Mouse (Mus musculus) hematopoietic multipotent progenitor cell, adult 10-12 weeks (in vitro differentiated cells): ENCODE results near the gene Glod4. TPM values are rescaled to one million over a fixed set of nuclear protein-coding genes. Genes with fewer than 3 reads are reported as not detected.

Source experiments
- polyA plus RNA-seq: library from polyadenylated mRNA; stranded (reverse); fragments of >175 nt; gene quantifications from 2 replicates; pipeline ENCODE4 v1.2.3, GENCODE M21; 2012; ENCODE audit warnings: low replicate concordance

Gene Glod4
- polyA plus RNA-seq: 1.6 and 5.6 TPM in 2 replicates

DNA sequence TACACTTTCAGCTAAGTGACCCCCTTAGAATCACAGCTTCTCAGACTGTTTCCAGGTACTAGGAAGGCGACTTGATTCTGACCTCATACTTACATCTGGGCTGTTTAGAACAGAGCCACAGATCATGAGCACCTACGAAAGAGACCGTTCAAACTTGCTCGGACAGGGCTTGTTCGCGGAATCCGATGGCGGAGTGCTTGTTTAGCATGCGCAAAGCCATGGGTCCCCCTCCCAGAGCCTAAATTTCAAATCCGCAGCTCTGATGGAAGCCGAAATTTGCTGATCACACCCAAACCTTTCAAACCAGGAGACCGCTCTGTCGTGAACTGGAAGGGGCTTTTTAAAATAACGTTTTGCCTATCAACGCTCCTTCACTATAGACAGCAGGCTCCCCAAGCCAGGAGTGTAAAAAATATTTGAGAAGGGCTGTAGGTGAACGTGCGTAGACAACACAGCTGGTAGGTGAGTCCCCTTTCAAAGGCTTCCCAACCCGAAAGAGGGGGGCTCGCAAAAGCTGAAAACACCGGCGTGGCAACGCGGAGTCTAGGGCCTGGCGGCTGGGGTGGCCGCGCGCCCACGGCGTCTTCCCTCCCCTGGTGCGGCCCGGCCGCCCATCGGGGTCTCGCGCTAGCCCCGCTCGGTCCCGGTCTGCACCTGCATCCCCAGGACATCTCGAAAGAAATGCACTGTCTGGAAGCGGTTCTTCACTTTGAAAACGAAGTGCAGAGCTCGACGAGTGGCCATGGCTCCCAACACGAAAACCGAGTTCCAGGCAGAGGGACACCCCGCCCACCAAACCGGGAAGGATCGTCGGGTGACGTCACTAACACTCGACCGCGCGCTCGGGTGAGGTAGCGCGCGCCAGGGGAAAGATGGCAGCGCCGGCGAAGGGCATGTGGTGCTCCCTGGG, at the start of gene Glod4, which contains the start of gene Mrm3:
Gene Glod4, minus strand, starts transcription at position 825 of the 910 bp plus-strand sequence.
Gene Mrm3, plus strand, starts transcription at position 815 of the 910 bp plus-strand sequence.

DNA sequence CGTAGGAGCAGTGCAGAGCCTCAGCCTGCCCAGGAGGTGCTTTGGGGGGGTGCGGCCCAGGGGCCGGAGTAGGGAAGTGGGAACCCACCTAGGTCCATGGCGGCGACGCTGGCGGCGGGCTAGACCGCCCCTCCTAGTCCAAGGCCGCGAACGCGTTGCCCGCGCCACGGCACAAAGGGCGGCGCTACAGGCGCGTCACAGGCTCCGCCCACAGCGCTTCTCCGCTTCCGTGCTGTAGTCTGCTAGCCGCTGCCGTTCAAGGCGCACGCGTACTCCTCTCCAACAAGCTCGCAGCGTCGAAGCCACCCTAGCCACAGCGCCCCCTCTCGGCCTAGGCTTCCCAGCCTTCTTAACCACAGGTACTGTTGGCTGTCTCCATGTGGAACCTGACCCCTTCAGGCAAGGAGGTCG, 26.1 kb downstream of the Glod4 start, which contains the start of the genes Dbil5 and Gemin4:
Gene Dbil5, plus strand, starts transcription at position 219 of the 411 bp plus-strand sequence.
Gene Gemin4, minus strand, starts transcription at position 275 of the 411 bp plus-strand sequence.

DNA sequence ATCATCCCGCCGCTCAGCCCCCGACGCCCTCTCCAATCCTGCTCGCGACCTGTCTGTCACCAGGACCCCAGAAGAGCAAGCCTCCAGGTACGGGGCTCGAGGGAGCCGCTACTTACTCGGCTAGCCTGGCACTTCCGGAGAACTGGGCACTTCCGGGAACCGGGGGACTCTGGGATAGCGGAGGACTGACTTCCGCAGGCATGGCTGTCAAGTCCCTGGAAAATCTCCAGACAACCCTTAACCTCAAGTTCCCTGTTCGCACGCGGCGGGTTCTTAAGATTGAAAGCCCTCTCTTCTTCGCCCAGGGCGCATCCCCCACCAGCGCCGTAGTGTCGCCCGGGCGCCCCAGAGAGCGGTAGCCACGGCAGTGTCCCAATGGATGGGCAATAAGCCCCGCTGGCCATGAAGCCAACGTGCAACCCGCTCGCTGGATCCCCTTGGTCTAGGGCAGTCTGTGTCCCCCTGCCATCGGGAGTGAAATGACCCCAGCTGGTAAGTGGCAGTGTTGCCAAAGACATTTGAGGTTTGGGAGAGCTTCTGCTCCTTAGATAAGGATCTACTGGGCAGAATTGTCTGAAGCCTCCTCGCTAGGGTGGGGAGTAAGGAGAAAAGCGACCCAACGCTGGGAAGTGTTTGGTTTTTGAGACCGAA, 63.9 kb downstream of the Glod4 start, which contains the start of the genes Vps53 and Fam57a:
Gene Vps53, minus strand, starts transcription at position 153 of the 651 bp plus-strand sequence.
Gene Fam57a, plus strand, starts transcription at position 177 of the 651 bp plus-strand sequence.

Other genes with a start within 250 kb of the Glod4 start
- 0.15 and 1.0 TPM in 2 replicates for gene 1700016K19Rik, start 243.8 kb downstream of the Glod4 start, polyA plus RNA-seq
- 27.0 and 42.8 TPM in 2 replicates for gene Rflnb, start 215.9 kb downstream of the Glod4 start, polyA plus RNA-seq
- gene Vps53, start 64.1 kb downstream of the Glod4 start, polyA plus RNA-seq: 20.7 and 25.8 TPM in 2 replicates
- gene Fam57a, start 64.1 kb downstream of the Glod4 start, polyA plus RNA-seq: 0.92 and 1.4 TPM in 2 replicates
- gene Dbil5, start 26.1 kb downstream of the Glod4 start, polyA plus RNA-seq: not detected in 2 replicates
- 1.8 and 2.0 TPM in 2 replicates for gene Gemin4, start 26.1 kb downstream of the Glod4 start, polyA plus RNA-seq
- gene Mrm3, start within 50 bp of the Glod4 start, polyA plus RNA-seq: 5.7 and 5.9 TPM in 2 replicates
- 3.7 TPM in 2 replicates for gene Nxn, start 155.4 kb upstream of the Glod4 start, polyA plus RNA-seq
- 8.9 and 9.8 TPM in 2 replicates for gene Timm22, start 163.2 kb upstream of the Glod4 start, polyA plus RNA-seq